Mouse (Mus musculus) brain, embryonic 14.5 days (tissue): ENCODE measurements around the gene Traf6. TPM values are rescaled to one million over a fixed set of nuclear protein-coding genes. Genes with fewer than 3 reads are reported as not detected.

Experiments
- DNase-seq: peaks from one replicate; pipeline ENCODE4 v3.0.0-alpha.2; 2011; ENCODE audit warnings: low read depth
- CTCF ChIP-seq: fragments of 200-500 bp; IDR thresholded peaks from 2 replicates; pipeline ENCODE4 v1.5.1; 2012; ENCODE audit warnings: inconsistent platforms, mild to moderate bottlenecking, moderate library complexity, borderline replicate concordance; ENCODE audit not compliant: insufficient read depth, insufficient read length; ENCODE audit errors: extremely low read depth
- POLR2A ChIP-seq: fragments of 200-500 bp; IDR thresholded peaks from 2 replicates; pipeline ENCODE4 v1.6.1; 2012; ENCODE audit warnings: mild to moderate bottlenecking, inconsistent platforms, borderline replicate concordance; ENCODE audit not compliant: poor library complexity, insufficient read depth, insufficient read length, severe bottlenecking; ENCODE audit errors: extremely low read depth
- polyA plus RNA-seq: library from polyadenylated mRNA; depleted of rRNA; stranded (reverse); fragments of >200 nt; gene quantifications from 2 replicates; pipeline ENCODE4 v1.2.3, GENCODE M21; 2012

The Traf6 gene
- polyA plus RNA-seq, 1 experiment = 15.1 TPM

DNA sequence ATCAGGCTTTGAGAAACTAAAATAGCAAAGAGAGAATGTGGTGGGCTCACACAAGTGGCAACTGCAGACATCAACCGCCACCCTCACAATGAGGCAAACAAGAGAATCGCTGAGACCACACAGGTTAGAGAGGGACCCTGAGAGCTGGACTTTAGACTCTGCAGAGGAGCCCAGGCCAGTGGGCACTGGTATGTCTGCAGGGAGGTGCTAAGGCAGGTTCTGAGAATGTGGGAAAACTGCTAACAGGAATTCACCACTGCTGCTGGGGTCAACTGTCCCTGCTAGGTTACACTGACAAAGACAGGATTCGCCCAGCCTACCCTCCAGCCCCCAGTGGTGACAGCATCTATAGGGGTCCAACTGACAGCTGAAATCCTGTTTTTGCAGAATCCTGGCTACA is 33.4 kb downstream of the Traf6 start:
- TF ChIP-seq POLR2A = no peak
- TF ChIP-seq CTCF = no peak

DNA sequence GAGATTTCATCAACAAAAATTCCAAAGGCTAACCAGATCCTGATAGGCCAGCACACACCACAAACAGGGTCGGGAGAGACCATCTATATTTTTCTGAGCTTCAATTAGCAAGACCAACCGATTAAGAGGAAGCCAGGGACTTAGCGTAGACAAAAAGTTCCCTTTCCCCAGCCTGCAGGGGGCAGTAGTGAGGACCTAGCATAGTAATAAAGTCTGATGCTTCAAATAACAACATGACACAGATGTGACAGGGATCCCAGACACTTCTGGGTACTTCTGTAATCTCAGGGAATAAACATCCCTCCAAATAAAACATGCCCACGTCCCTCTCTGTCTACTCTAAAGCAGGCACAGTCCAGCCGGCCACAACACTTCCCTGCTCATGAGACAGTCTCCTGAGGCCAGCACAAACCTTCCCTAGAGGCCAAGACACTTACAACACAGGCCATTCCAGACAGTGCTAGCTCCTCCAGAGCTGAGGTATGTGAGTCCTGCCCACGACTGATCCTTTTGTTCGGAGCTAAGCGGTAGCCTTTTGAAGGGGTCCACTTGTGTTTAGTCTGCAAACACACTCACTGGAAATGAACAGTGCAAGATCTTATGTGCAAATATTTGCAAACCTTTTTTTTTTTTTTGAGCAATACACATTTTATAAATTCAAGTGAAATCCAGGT is 37.6 kb downstream of the Traf6 start:
- no peak for TF ChIP-seq POLR2A
- TF ChIP-seq CTCF = peak; percentile 41; the same call in 1 of the 2 replicates
- no peak for DNase-seq

More for the DNA sequence above, 33.4 kb downstream of the Traf6 start:
- DNase-seq = no peak

DNA sequence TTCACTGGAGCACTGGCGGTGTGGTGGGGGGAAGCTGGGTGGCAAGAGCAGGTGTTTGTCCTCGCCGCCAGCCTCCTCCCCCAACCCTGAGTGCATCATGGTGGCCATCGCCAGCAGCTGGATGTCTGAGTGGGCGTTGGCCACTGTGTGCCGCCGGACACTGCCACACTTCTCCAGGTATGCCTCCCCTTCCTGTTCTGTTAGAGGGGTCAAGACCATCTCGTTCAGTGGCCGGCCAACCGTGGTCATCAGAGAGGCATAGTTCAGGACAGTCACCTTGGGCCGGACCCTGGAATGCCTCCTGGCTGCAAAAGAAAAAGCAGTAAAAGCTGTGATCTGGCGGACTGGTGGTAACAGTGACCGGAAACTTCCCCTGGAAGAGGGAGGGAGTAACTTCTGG is 38.9 kb downstream of the Traf6 start:
- DNase-seq = no peak
- TF ChIP-seq CTCF = no peak
- TF ChIP-seq POLR2A = no peak

DNA sequence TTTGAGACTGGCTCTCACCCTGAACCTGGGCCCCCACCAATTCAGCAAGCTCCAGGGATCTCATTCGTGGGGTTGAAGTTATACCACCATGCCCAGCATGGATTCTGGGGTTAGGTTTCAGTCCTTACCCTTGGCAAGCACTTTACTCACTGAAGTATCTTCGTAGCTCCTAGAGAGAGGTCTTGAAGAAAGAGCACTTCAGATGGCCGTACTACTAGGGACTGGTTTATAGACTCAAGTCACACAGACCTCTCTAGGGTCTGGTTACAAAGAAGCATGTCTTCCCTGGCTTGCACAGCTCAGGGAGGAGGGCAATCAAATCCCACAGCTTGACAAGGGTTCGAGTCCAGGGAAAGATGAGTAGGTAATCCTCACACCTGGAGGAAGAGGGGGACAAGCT is 43.6 kb downstream of the Traf6 start:
- DNase-seq = no peak
- no peak for TF ChIP-seq CTCF
- no peak for TF ChIP-seq POLR2A

DNA sequence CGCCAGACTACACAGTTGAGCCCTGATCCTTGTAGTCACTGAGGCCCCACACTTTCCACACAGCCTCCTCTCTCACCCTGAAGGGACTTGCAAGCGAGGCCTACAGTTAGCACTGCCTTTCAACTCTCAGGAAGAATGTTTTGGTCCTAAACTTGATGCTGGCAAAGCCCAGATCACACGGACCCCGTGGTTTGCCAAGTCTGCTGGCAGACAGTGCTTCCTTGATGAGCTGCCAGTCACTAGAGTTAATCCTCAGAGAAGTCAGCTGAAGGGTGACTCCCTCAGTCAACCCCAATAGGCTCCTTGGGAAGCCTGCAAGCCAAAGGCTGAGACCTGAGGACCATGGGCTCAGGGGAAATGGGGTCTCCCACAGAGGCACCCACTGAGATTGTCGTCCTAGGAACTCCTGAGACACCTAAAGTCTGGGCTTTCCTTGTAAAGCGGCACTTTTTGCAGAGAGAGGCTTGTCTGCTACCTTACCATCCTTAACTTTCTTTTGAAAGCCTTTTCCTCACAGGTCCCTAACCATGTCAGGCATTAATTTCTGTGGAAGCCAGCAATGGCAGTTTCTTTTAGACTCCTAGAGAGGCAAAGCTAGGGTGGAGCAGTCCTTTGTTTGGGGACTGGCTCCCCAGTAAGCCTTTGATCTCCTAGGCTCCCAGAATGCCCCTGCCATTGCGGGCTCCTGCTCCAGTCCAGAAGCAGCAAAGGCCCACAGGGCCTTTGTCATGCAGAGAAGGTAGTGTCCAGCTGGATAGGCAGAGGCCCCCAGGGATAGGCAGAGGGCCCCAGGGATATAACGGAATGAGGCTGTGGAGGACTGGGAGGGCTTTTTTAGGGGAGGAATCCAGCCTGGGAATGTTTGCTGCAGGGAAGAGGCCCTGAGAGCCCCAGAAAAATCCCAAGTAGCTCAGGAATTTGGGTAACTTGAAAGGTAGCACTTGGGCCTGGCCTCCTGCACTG is 44.4 kb downstream of the Traf6 start:
- no peak for TF ChIP-seq CTCF
- no peak for TF ChIP-seq POLR2A
- DNase-seq = peak; percentile 75

DNA sequence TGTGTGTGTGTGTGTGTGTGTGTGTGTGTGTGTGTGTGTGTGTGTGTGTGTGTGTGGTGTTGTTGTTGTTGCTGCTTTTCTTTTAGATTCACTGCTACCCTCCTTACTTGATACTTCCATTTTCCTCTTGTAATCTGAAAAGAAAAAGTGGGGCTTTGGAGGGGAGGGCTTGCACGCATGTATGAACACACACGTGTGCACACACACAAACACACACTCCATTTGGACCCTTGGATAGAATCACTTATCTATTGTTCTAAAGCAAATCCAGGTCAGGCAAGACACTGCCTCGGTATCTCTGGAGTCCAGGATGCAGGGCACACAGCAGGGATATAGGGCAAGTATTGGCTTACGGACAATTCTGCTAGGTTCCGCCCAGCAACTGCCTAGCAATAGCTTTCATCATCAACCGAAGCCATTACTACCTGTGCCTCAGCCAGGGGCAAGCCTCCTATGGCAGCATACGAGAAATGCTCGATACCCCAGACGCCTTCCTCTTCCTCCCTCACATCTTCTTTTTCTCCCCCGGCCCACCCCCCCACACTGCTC is 45.2 kb downstream of the Traf6 start:
- TF ChIP-seq CTCF (no peak), POLR2A (no peak)

DNA sequence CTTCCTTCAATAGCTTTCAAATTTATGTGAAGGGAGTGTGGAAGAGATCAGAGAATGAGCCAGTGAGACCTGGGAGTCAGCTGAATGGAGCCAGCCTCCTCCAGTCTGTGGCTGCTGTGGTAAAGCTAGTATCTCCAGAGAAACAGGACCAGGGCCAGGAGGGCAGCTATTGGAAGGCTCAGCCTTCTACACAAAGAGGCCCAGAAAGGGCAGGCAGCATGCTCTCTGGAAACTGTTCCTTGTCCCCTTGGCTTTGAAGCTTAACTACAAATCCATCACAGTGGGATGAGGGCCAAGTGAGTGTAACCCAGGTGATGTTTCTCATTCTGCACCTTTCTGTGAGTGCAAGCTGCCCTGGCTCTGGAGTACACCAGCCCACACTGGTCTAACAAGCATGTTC is 49.6 kb downstream of the Traf6 start:
- peak; percentile 43 for DNase-seq
- no peak for TF ChIP-seq POLR2A
- no peak for TF ChIP-seq CTCF

More for the DNA sequence above, 45.2 kb downstream of the Traf6 start:
- peak; percentile 24 for DNase-seq

DNA sequence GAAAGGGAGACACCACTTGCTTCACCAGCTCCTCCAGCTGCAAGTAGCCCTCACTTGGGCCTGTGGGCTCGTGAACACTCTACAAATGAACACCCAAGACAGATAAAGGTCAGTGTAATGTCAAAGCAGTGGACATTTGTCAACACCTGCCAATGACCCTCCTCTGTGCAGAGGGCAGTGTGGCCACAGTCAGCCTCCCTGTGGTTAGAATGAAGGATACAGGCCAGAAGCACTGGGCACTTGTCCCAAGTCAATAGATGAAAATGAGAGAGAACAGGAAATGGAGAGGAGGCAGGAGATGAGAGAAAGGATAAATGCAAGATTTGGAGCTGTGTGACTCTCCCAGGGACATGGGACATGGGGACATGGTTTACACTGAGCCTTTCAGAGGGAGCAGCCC is 51.2 kb downstream of the Traf6 start:
- DNase-seq = no peak
- TF ChIP-seq POLR2A (no peak), CTCF (no peak)

DNA sequence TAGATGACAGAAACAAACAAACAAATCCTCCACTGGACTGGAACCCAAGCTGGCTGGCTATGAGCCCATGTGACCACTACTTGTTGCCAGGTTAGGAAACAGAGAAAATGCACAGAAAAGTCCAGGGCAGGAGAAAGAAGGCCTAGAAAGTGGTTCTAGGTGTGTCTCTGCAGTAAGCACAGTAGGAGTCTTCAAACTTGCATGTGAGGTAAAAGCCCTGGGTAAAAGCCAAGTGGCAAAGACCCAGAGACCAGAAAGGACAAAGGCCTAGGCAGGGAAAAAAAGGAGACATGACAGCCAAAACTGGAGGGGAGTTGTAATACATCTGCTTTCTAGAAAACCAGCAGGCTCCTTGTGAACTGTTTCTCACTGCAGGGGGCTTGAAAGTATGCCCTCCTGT is 52.7 kb downstream of the Traf6 start:
- peak; percentile 41 for DNase-seq
- TF ChIP-seq CTCF = no peak

DNA sequence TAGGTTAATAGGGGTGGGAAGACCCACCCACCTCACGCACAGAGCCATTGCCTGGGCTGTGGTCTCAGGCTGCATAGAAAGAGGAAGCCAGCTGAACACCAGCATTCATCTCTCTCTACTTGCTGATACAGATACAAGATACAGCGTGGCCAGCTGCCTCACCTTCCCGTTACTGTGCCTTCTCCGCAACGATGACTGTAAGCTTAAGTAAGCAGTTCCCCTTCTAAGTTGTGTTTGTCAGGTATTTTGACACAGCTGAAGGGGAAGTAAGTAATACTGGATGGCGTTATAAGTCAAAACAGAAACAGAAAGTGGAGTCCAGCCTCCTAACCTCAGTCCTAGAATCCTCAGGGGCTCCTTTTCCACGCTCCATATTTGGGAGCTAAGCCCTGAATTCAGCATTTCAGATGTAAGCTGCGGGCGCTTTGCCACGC is 54.6 kb downstream of the Traf6 start:
- DNase-seq = no peak
- TF ChIP-seq CTCF = no peak
- TF ChIP-seq POLR2A = no peak

DNA sequence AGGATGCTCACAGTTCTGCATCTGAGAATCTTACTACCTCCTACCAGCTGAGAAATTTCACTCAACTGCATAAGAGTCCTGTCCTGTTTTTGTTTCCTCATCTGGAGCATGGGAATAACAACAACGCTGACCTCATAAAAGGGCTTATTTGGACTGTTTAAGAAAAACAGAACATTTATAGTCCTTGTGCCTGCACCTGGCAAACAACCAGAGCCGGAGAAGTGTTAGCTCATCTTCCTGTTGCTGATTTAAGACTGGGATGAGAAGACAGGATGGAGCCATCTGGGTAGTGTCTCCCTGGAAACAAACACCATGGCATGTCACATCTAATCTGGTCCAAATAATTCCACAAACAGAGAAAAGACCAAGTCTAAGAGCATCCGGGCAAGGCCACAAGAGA is 55.3 kb downstream of the Traf6 start:
- DNase-seq = no peak
- TF ChIP-seq CTCF (no peak), POLR2A (no peak)

DNA sequence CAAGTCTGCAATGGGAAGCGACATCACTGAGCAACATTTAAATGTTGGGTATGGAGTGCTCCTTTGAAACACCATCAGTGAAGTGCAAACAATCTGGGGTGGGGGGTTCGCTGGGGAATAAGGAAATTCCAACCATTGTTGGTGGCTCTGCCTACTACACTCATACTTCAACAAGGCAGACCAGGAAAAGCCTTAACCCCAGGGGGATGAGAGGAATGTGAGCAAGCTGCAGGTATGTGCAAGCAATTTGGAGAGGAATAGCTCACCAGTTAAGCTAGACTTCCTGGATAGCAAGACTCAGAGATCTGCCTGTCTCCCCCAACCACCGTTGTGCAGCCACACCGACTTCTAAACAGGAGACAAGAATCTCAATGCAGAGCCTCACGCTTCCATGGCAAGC is 61.7 kb downstream of the Traf6 start:
- no peak for TF ChIP-seq CTCF
- TF ChIP-seq POLR2A = no peak
- no peak for DNase-seq

DNA sequence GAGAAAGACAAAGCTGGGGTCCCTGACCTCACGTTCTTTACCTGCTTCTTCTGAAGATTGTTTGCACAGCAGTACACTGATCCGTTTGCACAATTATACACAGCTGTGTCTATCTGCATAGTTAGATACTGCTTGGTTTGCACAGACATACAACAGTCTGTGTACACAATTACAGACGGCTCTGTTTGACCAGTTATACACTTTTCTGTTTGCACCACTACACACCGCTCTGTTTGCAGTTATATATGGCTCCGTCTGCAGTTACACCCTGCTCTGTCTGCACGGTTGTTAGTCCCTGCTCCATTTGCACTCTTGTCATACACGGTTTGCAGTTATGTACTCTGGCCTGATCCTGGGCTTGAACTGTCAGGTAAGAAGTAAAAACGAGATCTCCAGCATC is 63.4 kb downstream of the Traf6 start:
- no peak for TF ChIP-seq CTCF
- TF ChIP-seq POLR2A = no peak

More for the DNA sequence above, 63.4 kb downstream of the Traf6 start:
- DNase-seq = no peak
